Mouse (Mus musculus): Measurements from ENCODE around the gene 1300017J02Rik. TPM values are rescaled to one million over a fixed set of nuclear protein-coding genes. Genes with fewer than 3 reads are reported as not detected.
A peak's percentile ranks its signal among the peaks of the same experiment; 100 is the strongest.

1300017J02Rik gene
- polyA plus RNA-seq, 1 experiment from 2014 or later = 1.6 TPM

DNA sequence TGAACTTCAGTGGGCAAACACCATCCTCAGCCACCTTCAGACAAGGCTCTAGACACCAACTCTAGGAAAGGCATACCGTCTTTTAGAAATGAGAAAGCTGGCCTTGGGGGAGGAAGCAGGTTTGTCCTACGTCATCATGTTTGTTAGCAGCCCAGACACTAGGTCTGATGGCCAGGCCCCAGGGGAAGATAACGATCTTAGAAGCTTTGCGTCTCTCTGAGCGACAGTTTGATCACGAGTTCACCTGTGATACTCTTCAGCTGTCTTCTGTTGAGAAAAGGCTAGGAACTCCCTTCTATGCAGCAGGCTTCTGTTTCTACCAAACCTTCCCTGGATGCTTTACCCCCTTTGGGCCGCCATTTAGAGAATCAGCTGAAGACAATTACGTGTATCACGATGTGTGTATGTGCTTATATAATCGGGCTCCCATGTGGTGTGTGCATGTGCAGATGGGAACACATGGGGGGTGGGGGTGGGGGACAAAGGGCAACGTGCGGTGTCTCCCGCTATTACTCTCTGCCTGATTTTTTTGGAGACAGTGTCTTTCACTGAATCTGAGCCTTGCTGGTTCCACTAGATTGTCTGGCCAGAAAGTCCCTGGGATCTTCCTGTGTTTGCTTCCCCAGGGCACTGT lies 76.4 kb downstream of the 1300017J02Rik start:
- 77% methylated on average over 13 of the region's 13 CpGs for WGBS
- ATAC-seq (replicated peaks; ENCODE audit: low FRiP score, low read depth) = no peak
- no peak overlapping the region for H3K27ac ChIP-seq

DNA sequence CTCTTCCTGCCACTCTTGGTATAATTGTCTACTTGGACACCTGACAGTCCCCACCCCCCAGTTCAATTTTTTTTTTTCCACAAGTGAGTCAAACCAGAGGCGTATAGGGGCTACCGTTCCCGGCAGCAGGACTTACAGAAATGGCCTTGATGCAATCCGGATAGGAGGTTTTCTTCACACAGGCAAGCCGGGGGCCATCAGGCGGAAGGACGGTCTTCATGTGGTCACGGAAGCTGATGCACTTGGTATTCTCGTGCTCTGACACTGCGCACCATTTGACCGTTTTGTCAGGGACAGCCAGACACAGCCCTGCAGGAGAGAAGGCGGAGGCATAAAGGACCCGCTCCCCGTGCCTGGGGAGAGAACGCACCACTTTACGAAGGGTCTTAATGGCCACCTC lies 77.1 kb downstream of the 1300017J02Rik start:
- H3K27me3 ChIP-seq (ENCODE audit: insufficient read depth, low read length) = no peaks in the 10 kb centered on the region
- TF ChIP-seq CTCF (IDR thresholded peaks at IDR 0.05; ENCODE audit: low read depth) = no peak
- H3K9me3 ChIP-seq (replicated peaks; ENCODE audit: low read length) = no peaks in the 10 kb centered on the region
- no peak overlapping the region for H3K27ac ChIP-seq
- no peak for DNase-seq (ENCODE audit: low spot score)
- no peak overlapping the region for H3K4me3 ChIP-seq (replicated peaks; ENCODE audit: low read depth, low read length)
- no peak overlapping the region for H3K9ac ChIP-seq (ENCODE audit: low read depth, low read length)
- ATAC-seq (replicated peaks; ENCODE audit: low FRiP score, low read depth) = no peak
- no peaks in the 10 kb centered on the region for H3K4me1 ChIP-seq (replicated peaks; ENCODE audit: insufficient read depth, low read length)
- H3K36me3 ChIP-seq (ENCODE audit: insufficient read depth, low read length) = no peaks in the 10 kb centered on the region
- WGBS = 90% methylated on average over 16 of the region's 16 CpGs
- no peak overlapping the region for H3K4me2 ChIP-seq (ENCODE audit: low read length)

More for the DNA sequence above, 76.4 kb downstream of the 1300017J02Rik start:
- H3K9me3 ChIP-seq (replicated peaks; ENCODE audit: low read length) = no peaks in the 10 kb centered on the region
- TF ChIP-seq CTCF (IDR thresholded peaks at IDR 0.05; ENCODE audit: low read depth) = no peak
- H3K27me3 ChIP-seq (ENCODE audit: insufficient read depth, low read length) = no peaks in the 10 kb centered on the region
- H3K36me3 ChIP-seq (ENCODE audit: insufficient read depth, low read length) = no peaks in the 10 kb centered on the region
- H3K4me2 ChIP-seq (ENCODE audit: low read length) = no peak overlapping the region
- no peak overlapping the region for H3K4me3 ChIP-seq (replicated peaks; ENCODE audit: low read depth, low read length)
- DNase-seq (ENCODE audit: low spot score) = no peak
- no peaks in the 10 kb centered on the region for H3K4me1 ChIP-seq (replicated peaks; ENCODE audit: insufficient read depth, low read length)
- H3K9ac ChIP-seq (ENCODE audit: low read depth, low read length) = no peak overlapping the region

DNA sequence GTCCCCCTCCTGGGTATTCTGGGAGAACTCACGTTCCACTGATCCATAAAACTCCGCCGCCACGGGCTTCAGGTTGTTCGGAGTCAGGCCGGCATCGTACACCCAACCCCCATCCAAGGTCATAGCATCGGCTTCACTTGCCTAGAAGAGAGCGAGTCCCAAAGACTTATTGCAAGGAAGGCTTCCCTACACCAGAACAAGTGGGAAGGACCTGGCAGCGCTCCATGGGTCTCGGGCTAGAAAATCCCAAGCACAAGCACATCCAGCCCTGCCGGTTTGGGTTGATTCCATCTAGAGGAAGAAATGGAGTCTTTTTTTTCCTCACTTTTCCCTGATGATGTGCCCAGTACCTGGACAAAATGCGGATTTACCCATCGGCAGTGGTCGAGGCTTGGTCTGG lies 78.1 kb downstream of the 1300017J02Rik start:
- Histone ChIP-seq H3K27ac (no peak overlapping the region), H3K36me3 (ENCODE audit: insufficient read depth, low read length) (no peaks in the 10 kb centered on the region), H3K9ac (ENCODE audit: low read depth, low read length) (no peak overlapping the region), H3K27me3 (ENCODE audit: insufficient read depth, low read length) (no peaks in the 10 kb centered on the region), H3K4me2 (ENCODE audit: low read length) (no peak overlapping the region), H3K4me3 (replicated peaks; ENCODE audit: low read depth, low read length) (no peak overlapping the region), H3K9me3 (replicated peaks; ENCODE audit: low read length) (no peaks in the 10 kb centered on the region), H3K4me1 (replicated peaks; ENCODE audit: insufficient read depth, low read length) (no peaks in the 10 kb centered on the region)
- ATAC-seq (replicated peaks; ENCODE audit: low FRiP score, low read depth) = no peak
- TF ChIP-seq CTCF (IDR thresholded peaks at IDR 0.05; ENCODE audit: low read depth) = no peak
- DNase-seq (ENCODE audit: low spot score) = no peak
- 80% methylated on average over 15 of the region's 15 CpGs for WGBS

- Histone ChIP-seq H3K27me3 (ENCODE audit: insufficient read depth, low read length) (no peaks in the 10 kb centered on the region), H3K36me3 (ENCODE audit: insufficient read depth, low read length) (no peaks in the 10 kb centered on the region), H3K4me1 (replicated peaks; ENCODE audit: insufficient read depth, low read length) (no peaks in the 10 kb centered on the region), H3K4me2 (ENCODE audit: low read length) (no peak overlapping the region), H3K9me3 (replicated peaks; ENCODE audit: low read length) (no peaks in the 10 kb centered on the region), H3K9ac (ENCODE audit: low read depth, low read length) (no peak overlapping the region), H3K4me3 (replicated peaks; ENCODE audit: low read depth, low read length) (no peak overlapping the region), H3K27ac (no peak overlapping the region)
- DNase-seq (ENCODE audit: low spot score) = peak; percentile 25
- WGBS = 72% methylated on average over 3 of the region's 3 CpGs
- ATAC-seq (replicated peaks; ENCODE audit: low FRiP score, low read depth) = 0 out of 2 replicates have a peak, but pooled peaks have one; percentile 31
- TF ChIP-seq CTCF (IDR thresholded peaks at IDR 0.05; ENCODE audit: low read depth) = peak; percentile 70
Measured at GRCm38 (mm10) chr9:103225464-103225863, 79.4 kb downstream of the 1300017J02Rik start.

- TF ChIP-seq CTCF (IDR thresholded peaks at IDR 0.05; ENCODE audit: low read depth) = no peak
- H3K36me3 ChIP-seq (ENCODE audit: insufficient read depth, low read length) = no peaks in the 10 kb centered on the region
- no peaks in the 10 kb centered on the region for H3K9me3 ChIP-seq (replicated peaks; ENCODE audit: low read length)
- H3K4me3 ChIP-seq (replicated peaks; ENCODE audit: low read depth, low read length) = no peak overlapping the region
- H3K4me2 ChIP-seq (ENCODE audit: low read length) = no peak overlapping the region
- 96% methylated on average over 7 of the region's 7 CpGs for WGBS
- H3K27me3 ChIP-seq (ENCODE audit: insufficient read depth, low read length) = no peaks in the 10 kb centered on the region
- DNase-seq (ENCODE audit: low spot score) = no peak
- ATAC-seq (replicated peaks; ENCODE audit: low FRiP score, low read depth) = no peak
- no peak overlapping the region for H3K27ac ChIP-seq
- no peak overlapping the region for H3K9ac ChIP-seq (ENCODE audit: low read depth, low read length)
- H3K4me1 ChIP-seq (replicated peaks; ENCODE audit: insufficient read depth, low read length) = no peaks in the 10 kb centered on the region
Measured at GRCm38 (mm10) chr9:103224721-103225120, 80.2 kb downstream of the 1300017J02Rik start.

- H3K9me3 ChIP-seq (replicated peaks; ENCODE audit: low read length) = no peaks in the 10 kb centered on the region
- no peaks in the 10 kb centered on the region for H3K36me3 ChIP-seq (ENCODE audit: insufficient read depth, low read length)
- no peak overlapping the region for H3K27ac ChIP-seq
- ATAC-seq (replicated peaks; ENCODE audit: low FRiP score, low read depth) (no peak), DNase-seq (ENCODE audit: low spot score) (no peak)
- no peak for TF ChIP-seq CTCF (IDR thresholded peaks at IDR 0.05; ENCODE audit: low read depth)
- WGBS = 55% methylated on average over 6 of the region's 6 CpGs
- H3K4me1 ChIP-seq (replicated peaks; ENCODE audit: insufficient read depth, low read length) = no peaks in the 10 kb centered on the region
- H3K27me3 ChIP-seq (ENCODE audit: insufficient read depth, low read length) = no peaks in the 10 kb centered on the region
- no peak overlapping the region for H3K9ac ChIP-seq (ENCODE audit: low read depth, low read length)
- H3K4me2 ChIP-seq (ENCODE audit: low read length) = no peak overlapping the region
- H3K4me3 ChIP-seq (replicated peaks; ENCODE audit: low read depth, low read length) = no peak overlapping the region
Measured at GRCm38 (mm10) chr9:103214281-103214680, 90.6 kb downstream of the 1300017J02Rik start.

GRCm38 (mm10) chr9:103213631-103214030 lies 91.3 kb downstream of the 1300017J02Rik start:
- no peak overlapping the region for H3K4me2 ChIP-seq (ENCODE audit: low read length)
- WGBS = 67% methylated on average over 2 of the region's 2 CpGs
- no peak for TF ChIP-seq CTCF (IDR thresholded peaks at IDR 0.05; ENCODE audit: low read depth)
- H3K27me3 ChIP-seq (ENCODE audit: insufficient read depth, low read length) = no peaks in the 10 kb centered on the region
- H3K4me1 ChIP-seq (replicated peaks; ENCODE audit: insufficient read depth, low read length) = no peaks in the 10 kb centered on the region
- H3K4me3 ChIP-seq (replicated peaks; ENCODE audit: low read depth, low read length) = no peak overlapping the region
- no peak overlapping the region for H3K27ac ChIP-seq
- ATAC-seq (replicated peaks; ENCODE audit: low FRiP score, low read depth) = no peak
- no peak for DNase-seq (ENCODE audit: low spot score)
- no peak overlapping the region for H3K9ac ChIP-seq (ENCODE audit: low read depth, low read length)
- H3K36me3 ChIP-seq (ENCODE audit: insufficient read depth, low read length) = no peaks in the 10 kb centered on the region
- H3K9me3 ChIP-seq (replicated peaks; ENCODE audit: low read length) = no peaks in the 10 kb centered on the region

All from kidney, postnatal 0 days (tissue).